Mouse (Mus musculus): ENCODE data around the gene Ctns. TPM values are rescaled to one million over a fixed set of nuclear protein-coding genes. Genes with fewer than 3 reads are reported as not detected.

Gene Ctns
- total and polyA plus RNA-seq, 3 experiments, result 4.8 to 5.9 (median 5.2) TPM

GRCm38 (mm10) chr11:73222846-73223245, 24.0 kb upstream of the Ctns start:
- no peak for DNase-seq (ENCODE audit: extremely low read depth)
- H3K27me3 ChIP-seq (replicated peaks), result peaks cover 30% of the 10 kb centered on the region
- peaks cover 5% of the 10 kb centered on the region for H3K9me3 ChIP-seq (replicated peaks; ENCODE audit: low read length)
- H3K4me1 ChIP-seq (ENCODE audit: control insufficient read depth in 1 of 2, insufficient read depth in 2 of 2), result no peaks in the 10 kb centered on the region
- H3K9ac ChIP-seq (ENCODE audit: insufficient read depth, low read depth), result no peak overlapping the region
- in situ Hi-C loops (cut with MboI; ENCODE audit: low pct_ligation_motif_present, low pct_unique_long_range_greater_than_20kb, low sequenced_read_pairs) (no loop called here), dilution Hi-C loops (cut with MboI; ENCODE audit: extremely low pct_ligation_motif_present, extremely low pct_unique_long_range_greater_than_20kb, low sequenced_read_pairs) (no loop called here)
- TF ChIP-seq KAT2A (IDR thresholded peaks at IDR 0.05; ENCODE audit: insufficient replicate concordance, low read length), result no peak
- TF ChIP-seq MYC (IDR thresholded peaks at IDR 0.05; ENCODE audit: low read depth, low read length), result no peak
- no peak for TF ChIP-seq MAX (IDR thresholded peaks at IDR 0.05; ENCODE audit: low read length)
- no peak for TF ChIP-seq ELF1 (IDR thresholded peaks at IDR 0.05; ENCODE audit: low read depth, low read length)
- no peak for TF ChIP-seq ZNF384 (IDR thresholded peaks at IDR 0.05; ENCODE audit: low read depth, low read length)
- TF ChIP-seq POLR2AphosphoS2 (IDR thresholded peaks at IDR 0.05; ENCODE audit: low read depth, low read length), result no peak
- TF ChIP-seq JUND (conservative IDR thresholded peaks at IDR 0.05; ENCODE audit: low read depth, low read length), result no peak
- no peak for TF ChIP-seq RAD21 (IDR thresholded peaks at IDR 0.05; ENCODE audit: low read depth, low read length)
- no peak for TF ChIP-seq TCF12 (IDR thresholded peaks at IDR 0.05; ENCODE audit: low read depth, low read length)
- no peak for TF ChIP-seq SIN3A (IDR thresholded peaks at IDR 0.05; ENCODE audit: low read length)
- TF ChIP-seq NELFE (IDR thresholded peaks at IDR 0.05; ENCODE audit: low read depth, low read length), result no peak
- TF ChIP-seq UBTF (IDR thresholded peaks at IDR 0.05; ENCODE audit: low read depth, low read length), result no peak
- no peak for TF ChIP-seq MXI1 (IDR thresholded peaks at IDR 0.05; ENCODE audit: low read depth, low read length)
- no peak for TF ChIP-seq ZMIZ1 (IDR thresholded peaks at IDR 0.05; ENCODE audit: low read depth, low read length)
- no peak for TF ChIP-seq JUN (IDR thresholded peaks at IDR 0.05; ENCODE audit: insufficient read depth, low read depth, low read length)
- TF ChIP-seq TBP (conservative IDR thresholded peaks at IDR 0.05; ENCODE audit: low read depth, low read length), result no peak
- no peak for TF ChIP-seq EP300 (IDR thresholded peaks at IDR 0.05; ENCODE audit: low read length)
- no peak overlapping the region for H3K4me3 ChIP-seq (replicated peaks in 1 of 3; ENCODE audit: low read depth in 2 of 3, low read length in 2 of 3, poor library complexity in 1 of 3)
- H3K27ac ChIP-seq (ENCODE audit: insufficient read depth, low read depth), result no peak overlapping the region
- H3K36me3 ChIP-seq (replicated peaks in 1 of 2; ENCODE audit: control insufficient read depth in 1 of 2, insufficient read depth in 1 of 2, low read length in 1 of 2), result no peaks in the 10 kb centered on the region
- H3K4me2 ChIP-seq (ENCODE audit: insufficient read depth, low read depth, poor library complexity, severe bottlenecking), result no peak overlapping the region
- H3K79me2 ChIP-seq (replicated peaks; ENCODE audit: control insufficient read depth, extremely low read depth, insufficient read depth, poor library complexity, severe bottlenecking), result no peaks in the 10 kb centered on the region

DNA sequence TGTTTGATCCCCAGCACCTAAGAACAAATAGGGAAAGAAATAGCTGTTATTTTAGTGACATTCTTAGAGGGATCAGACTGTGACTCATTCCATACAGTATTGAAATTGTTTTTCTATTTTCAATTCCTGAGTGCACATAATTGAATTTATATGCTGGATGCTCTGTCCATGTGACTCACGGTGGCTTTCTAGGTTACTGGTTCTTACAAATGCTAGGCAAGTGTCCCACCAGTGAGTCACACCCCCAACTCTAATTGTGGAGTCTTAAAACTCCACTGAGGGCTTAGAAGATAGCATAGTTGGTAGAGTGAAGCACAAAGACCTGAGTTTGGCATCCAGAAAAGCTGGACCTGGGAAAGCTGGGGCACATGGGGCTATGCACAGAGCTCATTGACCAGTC, 21.8 kb upstream of the Ctns start:
- in situ Hi-C loops (cut with MboI; ENCODE audit: low pct_ligation_motif_present, low pct_unique_long_range_greater_than_20kb, low sequenced_read_pairs) (no loop called here), dilution Hi-C loops (cut with MboI; ENCODE audit: extremely low pct_ligation_motif_present, extremely low pct_unique_long_range_greater_than_20kb, low sequenced_read_pairs) (no loop called here)
- no peak for DNase-seq (ENCODE audit: extremely low read depth)
- H3K79me2 ChIP-seq (replicated peaks; ENCODE audit: control insufficient read depth, extremely low read depth, insufficient read depth, poor library complexity, severe bottlenecking), result no peaks in the 10 kb centered on the region
- no peak overlapping the region for H3K4me2 ChIP-seq (ENCODE audit: insufficient read depth, low read depth, poor library complexity, severe bottlenecking)
- H3K27ac ChIP-seq (ENCODE audit: insufficient read depth, low read depth), result no peak overlapping the region
- peaks cover 24% of the 10 kb centered on the region for H3K27me3 ChIP-seq (replicated peaks)
- no peaks in the 10 kb centered on the region for H3K4me1 ChIP-seq (ENCODE audit: control insufficient read depth in 1 of 2, insufficient read depth in 2 of 2)
- H3K9ac ChIP-seq (ENCODE audit: insufficient read depth, low read depth), result no peak overlapping the region
- H3K36me3 ChIP-seq (replicated peaks in 1 of 2; ENCODE audit: control insufficient read depth in 1 of 2, insufficient read depth in 1 of 2, low read length in 1 of 2), result no peaks in the 10 kb centered on the region
- TF ChIP-seq IRF4 (IDR thresholded peaks at IDR 0.05; ENCODE audit: low read depth, low read length) (no peak), UBTF (IDR thresholded peaks at IDR 0.05; ENCODE audit: low read depth, low read length) (no peak), SMC3 (IDR thresholded peaks at IDR 0.05; ENCODE audit: low read depth, low read length) (no peak), ZMIZ1 (IDR thresholded peaks at IDR 0.05; ENCODE audit: low read depth, low read length) (no peak), SIN3A (IDR thresholded peaks at IDR 0.05; ENCODE audit: low read length) (no peak), ZNF384 (IDR thresholded peaks at IDR 0.05; ENCODE audit: low read depth, low read length) (no peak), ETS1 (conservative IDR thresholded peaks at IDR 0.05; ENCODE audit: low read depth, low read length) (no peak), KAT2A (IDR thresholded peaks at IDR 0.05; ENCODE audit: insufficient replicate concordance, low read length) (no peak), BHLHE40 (IDR thresholded peaks at IDR 0.05; ENCODE audit: low read depth, low read length) (no peak), RCOR1 (conservative IDR thresholded peaks at IDR 0.05; ENCODE audit: low read depth, low read length) (no peak), MYC (IDR thresholded peaks at IDR 0.05; ENCODE audit: low read depth, low read length) (no peak), ZC3H11A (IDR thresholded peaks at IDR 0.05; ENCODE audit: low read depth, low read length) (no peak)
- no peak overlapping the region for H3K4me3 ChIP-seq (replicated peaks in 1 of 3; ENCODE audit: low read depth in 2 of 3, low read length in 2 of 3, poor library complexity in 1 of 3)
- H3K9me3 ChIP-seq (replicated peaks; ENCODE audit: low read length), result peaks cover 5% of the 10 kb centered on the region

All from CH12.LX (cell line).